Mouse (Mus musculus) ES-E14 (cell line): ENCODE data around the gene Cryzl1. TPM values are rescaled to one million over a fixed set of nuclear protein-coding genes. Genes with fewer than 3 reads are reported as not detected.
"Not testable (repeated sequence)": the region's sequence is repeated elsewhere in the genome, so short reads cannot be mapped to it uniquely, and the experiment has no call there.

Source experiments
- DNase-seq: peaks from one replicate; pipeline ENCODE4 v3.0.0-alpha.2; 2013; ENCODE audit warnings: low read depth, low spot score
- H3K27ac ChIP-seq: 2 replicates; pipeline ENCODE4 v1.5.1; 2012; ENCODE audit warnings: low read depth, mild to moderate bottlenecking, low read length, moderate library complexity, mixed read lengths; ENCODE audit not compliant: poor library complexity, insufficient read depth, severe bottlenecking
- H3K36me3 ChIP-seq: 2 replicates; pipeline ENCODE4 v1.6.1; 2012; ENCODE audit warnings: mild to moderate bottlenecking, low read length, moderate library complexity, mixed read lengths; ENCODE audit not compliant: control insufficient read depth, poor library complexity, insufficient read depth, severe bottlenecking
- H3K4me1 ChIP-seq, 2 experiments: fragments of 150-350 bp in 1 of 2; sonication (generic) in 1 of 2; 2 replicates each; pipeline ENCODE4 v1.6.1; 2012; ENCODE audit warnings: low read length in 2 of 2, mild to moderate bottlenecking in 1 of 2, mixed read lengths in 1 of 2; ENCODE audit not compliant: control insufficient read depth in 2 of 2, insufficient read depth in 2 of 2, poor library complexity in 1 of 2
- H3K4me3 ChIP-seq, 2 experiments: fragments of 150-350 bp in 1 of 2; sonication (generic) in 1 of 2; 2 replicates each; pipeline ENCODE4 v1.5.1; 2012; ENCODE audit warnings: low read length in 2 of 2, low read depth in 1 of 2, mild to moderate bottlenecking in 1 of 2, mixed read lengths in 1 of 2; ENCODE audit not compliant: insufficient read depth in 1 of 2, poor library complexity in 1 of 2, severe bottlenecking in 1 of 2
- H3K9ac ChIP-seq: 2 replicates; pipeline ENCODE4 v1.6.1; 2012; ENCODE audit warnings: low read depth, mild to moderate bottlenecking, low read length, mixed read lengths; ENCODE audit not compliant: poor library complexity, insufficient read depth, severe bottlenecking
- H3K9me3 ChIP-seq: fragments of 150-350 bp; sonication (generic); 2 replicates; pipeline ENCODE4 v1.6.1; 2012; ENCODE audit warnings: low read depth, mild to moderate bottlenecking, low read length; ENCODE audit not compliant: control insufficient read depth, insufficient read depth
- CHD2 ChIP-seq: IDR thresholded peaks from 2 replicates; pipeline ENCODE4 v1.6.1; 2014; ENCODE audit warnings: mild to moderate bottlenecking, low read depth, low read length, inconsistent platforms
- HCFC1 ChIP-seq: IDR thresholded peaks from 2 replicates; pipeline ENCODE4 v1.6.1; 2012; ENCODE audit warnings: low read length, inconsistent platforms, borderline replicate concordance; ENCODE audit not compliant: insufficient read depth
- MAFK ChIP-seq: IDR thresholded peaks from 2 replicates; pipeline ENCODE4 v1.6.1; 2014; ENCODE audit warnings: mild to moderate bottlenecking, low read depth, low read length, inconsistent platforms; ENCODE audit not compliant: insufficient read depth
- ZC3H11A ChIP-seq: IDR thresholded peaks from 2 replicates; pipeline ENCODE4 v1.6.1; 2012; ENCODE audit warnings: low read depth, mild to moderate bottlenecking, inconsistent platforms, low read length, borderline replicate concordance
- ZNF384 ChIP-seq: IDR thresholded peaks from 2 replicates; pipeline ENCODE4 v1.6.1; 2012; ENCODE audit warnings: low read depth, low read length, inconsistent platforms
- in situ Hi-C, 2 experiments: fragments of 600-800 bp; cut with MboI; formaldehyde crosslinking; loops; one replicate each; pipeline ENCODE4 v1.15.1; 2025; ENCODE audit warnings: low sequenced_read_pairs in 2 of 2, inconsistent platforms in 1 of 2; ENCODE audit not compliant: unreplicated experiment in 2 of 2
- total RNA-seq: library from RNA; depleted of rRNA; stranded (reverse); fragments of 300-350 nt; gene quantifications from 2 replicates; pipeline ENCODE4 v1.2.3, GENCODE M21; 2012

The Cryzl1 gene
- total RNA-seq, 1 experiment = 19.0 TPM

DNA sequence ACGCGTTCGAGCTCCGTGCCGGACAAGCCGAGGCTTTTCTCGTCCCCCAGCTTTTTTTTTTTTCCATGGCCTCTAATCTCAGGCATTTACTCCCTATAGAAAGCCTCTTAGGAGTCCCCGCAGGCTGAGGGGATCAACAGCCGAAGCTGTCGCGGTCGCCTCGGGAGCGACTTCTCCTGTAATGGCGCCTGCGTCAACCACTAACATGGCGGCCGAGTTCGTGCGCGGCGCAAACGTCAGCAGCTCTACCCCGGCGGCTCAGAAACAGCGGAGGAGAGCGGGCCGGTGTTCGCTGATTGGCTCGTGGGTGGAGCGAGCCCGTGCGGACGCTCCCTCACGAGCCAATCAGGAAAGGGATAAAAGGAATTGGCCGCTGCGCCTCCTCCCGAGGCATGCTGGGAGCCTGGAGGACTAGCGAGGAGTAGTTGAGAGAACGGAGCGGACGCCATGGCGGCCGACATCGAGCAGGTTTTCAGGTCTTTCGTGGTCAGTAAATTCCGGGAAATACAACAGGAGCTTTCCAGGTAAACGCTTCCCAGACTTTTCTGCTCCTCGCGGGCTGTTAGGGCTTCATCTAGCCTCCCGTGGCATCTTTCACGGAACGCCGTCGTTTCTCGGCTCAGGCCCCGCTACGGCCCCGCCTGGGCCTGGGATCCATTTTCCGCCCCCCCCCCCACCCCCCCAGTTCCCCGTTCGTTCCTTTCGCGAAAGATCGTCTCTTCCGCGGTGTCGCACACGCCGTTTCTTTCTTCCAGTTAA lies 81.1 kb downstream of the Cryzl1 start, which contains the start of gene Son:
Gene Son, plus strand, starts transcription at position 46 of the 759 bp plus-strand sequence.
- in situ Hi-C loops = no loop called here
- 0 out of 2 replicates have a peak, but pooled peaks have one; percentile 3 for TF ChIP-seq MAFK
- TF ChIP-seq ZC3H11A = peak; percentile 12; the same call in 1 of the 2 replicates
- TF ChIP-seq ZNF384 = no peak
- 0 out of 2 replicates have a peak, but pooled peaks have one; percentile 59 for TF ChIP-seq HCFC1
- TF ChIP-seq CHD2 = no peak
- peak within 1 kb of the TSS; percentile 96 to 98 for H3K4me3 ChIP-seq
- H3K27ac ChIP-seq = peak within 1 kb of the TSS; percentile 95
- H3K9me3 ChIP-seq = no peaks in the 10 kb centered on the region
- peaks cover 20% of the 10 kb centered on the region for H3K36me3 ChIP-seq
- H3K4me1 ChIP-seq = peaks cover 3% of the 10 kb centered on the region in 2 experiments; a peak in 2 of 4 replicates
- H3K9ac ChIP-seq = peak within 1 kb of the TSS; percentile 99
- peak; percentile 91 for DNase-seq

- Histone ChIP-seq H3K4me3 (peak within 1 kb of the TSS; percentile 96 to 98), H3K36me3 (peaks cover 19% of the 10 kb centered on the region), H3K27ac (peak within 1 kb of the TSS; percentile 95), H3K9me3 (no peaks in the 10 kb centered on the region), H3K4me1 (peaks cover 3% of the 10 kb centered on the region in 2 experiments; a peak in 2 of 4 replicates), H3K9ac (peak within 1 kb of the TSS; percentile 99)
- TF ChIP-seq HCFC1 (no peak), CHD2 (no peak), MAFK (no peak), ZC3H11A (no peak), ZNF384 (no peak)
- DNase-seq = peak; percentile 78
- in situ Hi-C loops = no loop called here
Measured at GRCm38 (mm10) chr16:91646681-91647419, 81.9 kb downstream of the Cryzl1 start, which contains the start of gene Gart. Gene Gart, minus strand, starts transcription at chr16:91646952.

GRCm38 (mm10) chr16:91645995-91646602 lies 82.7 kb downstream of the Cryzl1 start:
- no peak overlapping the region; the same call in 1 of the 2 replicates for H3K27ac ChIP-seq
- peak overlapping the region; percentile 95 for H3K9ac ChIP-seq
- no peaks in the 10 kb centered on the region for H3K9me3 ChIP-seq
- peaks cover 3% of the 10 kb centered on the region in 2 experiments; a peak in 2 of 4 replicates for H3K4me1 ChIP-seq
- TF ChIP-seq ZNF384 (no peak), ZC3H11A (no peak), MAFK (no peak), HCFC1 (no peak), CHD2 (no peak)
- peaks cover 23% of the 10 kb centered on the region for H3K36me3 ChIP-seq
- in situ Hi-C loops = no loop called here
- DNase-seq = no peak
- peak overlapping the region; percentile 89 to 96 for H3K4me3 ChIP-seq

DNA sequence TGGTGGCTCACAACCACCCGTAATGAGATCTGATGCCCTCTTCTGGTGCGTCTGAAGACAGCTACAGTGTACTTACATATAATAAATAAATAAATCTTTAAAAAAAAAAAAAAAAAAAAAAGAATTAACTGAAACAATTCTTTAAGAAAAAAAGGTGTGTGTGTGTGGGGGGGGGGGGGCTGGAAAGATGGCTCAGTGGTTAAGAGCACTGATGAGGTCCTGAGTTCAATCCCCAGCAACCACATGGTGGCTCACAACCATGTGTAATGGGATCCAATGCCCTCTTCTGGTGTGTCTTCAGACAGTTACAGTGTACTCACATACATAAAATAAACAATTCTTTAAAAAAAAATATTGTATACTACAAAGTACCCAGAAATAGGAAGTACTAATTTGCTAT lies 83.4 kb downstream of the Cryzl1 start:
- Histone ChIP-seq H3K9ac (peak overlapping the region; percentile 29; the same call in 1 of the 2 replicates), H3K36me3 (peaks cover 27% of the 10 kb centered on the region), H3K4me3 (peak overlapping the region; percentile 40 to 96; a peak in 3 of 4 replicates)
- in situ Hi-C loops, DNase-seq, H3K9me3 ChIP-seq, H3K4me1 ChIP-seq, H3K27ac ChIP-seq: not testable (repeated sequence)
- TF ChIP-seq ZNF384 = peak; percentile 58
